Mouse (Mus musculus) bone marrow macrophage, adult 2 months (primary cell): ENCODE data around the gene Hmgb1.

Experiments
- CTCF ChIP-seq: IDR thresholded peaks from 2 replicates; pipeline ENCODE4 v1.5.1; 2012; ENCODE audit warnings: low read depth, mild to moderate bottlenecking, low read length, moderate library complexity
- POLR2A ChIP-seq: IDR thresholded peaks from 2 replicates; pipeline ENCODE4 v1.6.1; 2012; ENCODE audit warnings: mild to moderate bottlenecking, low read depth, low read length, borderline replicate concordance

DNA sequence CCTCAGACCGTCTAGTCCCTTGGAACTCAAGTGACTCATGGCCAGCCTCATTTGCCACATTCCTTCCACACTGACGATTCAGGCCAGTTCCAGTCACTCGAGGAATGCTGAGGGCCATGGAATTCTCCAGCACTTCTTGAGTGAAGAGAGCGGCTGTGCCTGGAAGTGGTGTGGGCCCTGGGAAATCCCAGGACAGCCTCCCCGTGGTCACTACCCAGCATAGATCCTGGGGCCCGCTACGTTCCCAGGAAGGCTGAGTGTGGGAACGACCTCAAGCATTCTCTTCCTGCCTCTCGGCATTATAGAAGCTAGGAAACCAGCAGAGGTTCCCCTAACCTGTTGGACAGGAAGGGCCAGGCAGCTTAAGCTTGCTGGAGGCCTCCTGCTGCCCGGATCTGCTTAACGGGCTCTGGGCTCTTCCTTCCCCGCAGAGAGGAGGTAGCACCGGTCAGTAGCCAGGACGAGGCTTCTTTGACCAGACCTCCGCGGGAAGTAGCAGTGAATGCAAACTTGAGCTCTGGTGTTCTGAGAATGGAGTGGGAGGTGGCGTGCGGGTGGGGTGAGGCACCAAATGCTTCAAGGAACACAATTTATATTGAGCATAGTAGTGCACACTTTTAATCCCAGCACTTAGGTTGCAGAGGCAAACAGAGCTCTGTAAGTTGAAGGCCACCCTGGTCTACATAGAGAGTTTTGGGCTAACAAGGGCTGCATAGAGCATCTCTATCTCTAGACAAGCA, 105.1 kb downstream of the Hmgb1 start:
- TF ChIP-seq CTCF: no peak
- TF ChIP-seq POLR2A: no peak
